Comparison of ENCODE assay signal across 17 mouse cellular contexts in genomic region chr5:125344296-125344695, GRCm38 (mm10). TPM values are rescaled to one million over a fixed set of nuclear protein-coding genes. Genes with fewer than 3 reads are reported as not detected.
"Had no signal": no experiment of that assay in that cellular context is flagged by ENCODE, and none has a peak within 500 bp of the region (broad histone marks: within the 10 kb centered on the region; RNA-seq: fewer than 3 reads in every experiment).

No protein-coding gene starts in this region.

- H3K4me3 ChIP-seq: layer of hippocampus, adult 2 months; limb, embryonic 10.5 days; limb, embryonic 13.5 days; liver, embryonic 13.5 days; neural tube, embryonic 12.5 days; neural tube, embryonic 15.5 days had no signal

- DNase-seq: kidney, postnatal 25 days; layer of hippocampus, adult 9-11 months; liver; liver, embryonic 13.5 days; lung, adult 2 months; lung, postnatal 14 days; lung, postnatal 4 days; midbrain, embryonic 14.5 days; thymus, adult 18-20 months; thymus, postnatal 36 days had no signal

- H3K27ac ChIP-seq: kidney, postnatal 0 days; layer of hippocampus, adult 2 months; limb, embryonic 10.5 days; limb, embryonic 13.5 days; liver, embryonic 13.5 days; neural tube, embryonic 12.5 days; neural tube, embryonic 15.5 days had no signal

RNA-seq across cellular contexts. Expression of gene Gm10382, which starts 44.8 kb away (rescaled TPM):
- total RNA-seq: layer of hippocampus, adult 2 months; midbrain, postnatal 0 days had no signal
